Mouse (Mus musculus) neural tube, embryonic 11.5 days (tissue): ENCODE measurements around the gene Gm11564. TPM values are rescaled to one million over a fixed set of nuclear protein-coding genes. Genes with fewer than 3 reads are reported as not detected.

Experiments
- polyA plus RNA-seq: library from polyadenylated mRNA; unstranded; fragments of >200 nt; fragmentation: Nextera tagmentation; extraction: Ambion mirVana; gene quantifications from 2 replicates; pipeline ENCODE4 v1.2.1, GENCODE M21; 2014

The Gm11564 gene
- polyA plus RNA-seq, 1 experiment from 2014 or later, result not detected

Other genes with a start within 250 kb of the Gm11564 start
- gene Krtap3-1, start 249.0 kb downstream of the Gm11564 start, polyA plus RNA-seq, result not detected in 2 replicates
- not detected in 2 replicates for gene Krtap1-5, start 234.7 kb downstream of the Gm11564 start, polyA plus RNA-seq
- gene Krtap1-4, start 232.0 kb downstream of the Gm11564 start, polyA plus RNA-seq, result not detected in 2 replicates
- gene Krtap1-3, start 224.3 kb downstream of the Gm11564 start, polyA plus RNA-seq, result not detected in 2 replicates
- gene Krtap9-3, start 217.6 kb downstream of the Gm11564 start, polyA plus RNA-seq, result not detected in 2 replicates
- not detected in 2 replicates for gene Gm11938, start 212.4 kb downstream of the Gm11564 start, polyA plus RNA-seq
- gene Gm11937, start 205.5 kb downstream of the Gm11564 start, polyA plus RNA-seq, result not detected in 2 replicates
- not detected in 2 replicates for gene Krtap2-4, start 200.8 kb downstream of the Gm11564 start, polyA plus RNA-seq
- gene Gm11562, start 195.2 kb downstream of the Gm11564 start, polyA plus RNA-seq, result not detected in 2 replicates
- not detected in 2 replicates for gene Krtap4-1, start 187.4 kb downstream of the Gm11564 start, polyA plus RNA-seq
- not detected in 2 replicates for gene Krtap4-2, start 180.6 kb downstream of the Gm11564 start, polyA plus RNA-seq
- not detected in 2 replicates for gene Krtap4-7, start 171.6 kb downstream of the Gm11564 start, polyA plus RNA-seq
- gene Gm11555, start 165.4 kb downstream of the Gm11564 start, polyA plus RNA-seq, result not detected in 2 replicates
- gene Gm11563, start 156.7 kb downstream of the Gm11564 start, polyA plus RNA-seq, result not detected in 2 replicates
- gene Krtap4-6, start 149.7 kb downstream of the Gm11564 start, polyA plus RNA-seq, result not detected in 2 replicates
- gene Gm14190, start 124.9 kb downstream of the Gm11564 start, polyA plus RNA-seq, result not detected in 2 replicates
- not detected in 2 replicates for gene Gm14180, start 81.4 kb downstream of the Gm11564 start, polyA plus RNA-seq
- not detected in 2 replicates for gene Gm11595, start 42.8 kb downstream of the Gm11564 start, polyA plus RNA-seq
- gene Krtap4-8, start 35.0 kb downstream of the Gm11564 start, polyA plus RNA-seq, result not detected in 2 replicates
- not detected in 2 replicates for gene Krtap4-9, start 30.5 kb downstream of the Gm11564 start, polyA plus RNA-seq
- not detected in 2 replicates for gene Gm11596, start 22.2 kb downstream of the Gm11564 start, polyA plus RNA-seq
- gene Gm11569, start 16.7 kb downstream of the Gm11564 start, polyA plus RNA-seq, result not detected in 2 replicates
- not detected in 2 replicates for gene Gm11554, start 11.2 kb downstream of the Gm11564 start, polyA plus RNA-seq
- gene Krtap4-13, start 5.8 kb downstream of the Gm11564 start, polyA plus RNA-seq, result not detected in 2 replicates
- gene 2300003K06Rik, start 22.4 kb upstream of the Gm11564 start, polyA plus RNA-seq, result not detected in 2 replicates
- gene Krtap4-16, start 35.9 kb upstream of the Gm11564 start, polyA plus RNA-seq, result not detected in 2 replicates
- gene Gm11568, start 42.3 kb upstream of the Gm11564 start, polyA plus RNA-seq, result not detected in 2 replicates
- not detected in 2 replicates for gene Gm11559, start 48.8 kb upstream of the Gm11564 start, polyA plus RNA-seq
- not detected in 2 replicates for gene Krtap9-1, start 57.7 kb upstream of the Gm11564 start, polyA plus RNA-seq
- gene Gm11567, start 63.5 kb upstream of the Gm11564 start, polyA plus RNA-seq, result 0.23 TPM in 1 of 2 replicates, not detected in the other
- not detected in 2 replicates for gene Krtap31-1, start 92.3 kb upstream of the Gm11564 start, polyA plus RNA-seq
- gene Gm11565, start 99.1 kb upstream of the Gm11564 start, polyA plus RNA-seq, result not detected in 2 replicates
- gene Krtap31-2, start 120.6 kb upstream of the Gm11564 start, polyA plus RNA-seq, result not detected in 2 replicates
- gene Krtap9-5, start 132.8 kb upstream of the Gm11564 start, polyA plus RNA-seq, result not detected in 2 replicates
- not detected in 2 replicates for gene Krtap29-1, start 163.4 kb upstream of the Gm11564 start, polyA plus RNA-seq
- gene Krtap16-1, start 170.9 kb upstream of the Gm11564 start, polyA plus RNA-seq, result 0.20 TPM in 1 of 2 replicates, not detected in the other
- gene Krtap17-1, start 178.3 kb upstream of the Gm11564 start, polyA plus RNA-seq, result not detected in 2 replicates
- gene Krt33a, start 200.5 kb upstream of the Gm11564 start, polyA plus RNA-seq, result not detected in 2 replicates
- gene Krt33b, start 214.2 kb upstream of the Gm11564 start, polyA plus RNA-seq, result not detected in 2 replicates
- not detected in 2 replicates for gene Krt34, start 225.9 kb upstream of the Gm11564 start, polyA plus RNA-seq
- not detected in 2 replicates for gene Krt31, start 234.9 kb upstream of the Gm11564 start, polyA plus RNA-seq